Mouse (Mus musculus): ENCODE data around the gene Adamtsl1. TPM values are rescaled to one million over a fixed set of nuclear protein-coding genes. Genes with fewer than 3 reads are reported as not detected.

Gene Adamtsl1
- polyA plus RNA-seq, 1 experiment: 0.48 TPM

DNA sequence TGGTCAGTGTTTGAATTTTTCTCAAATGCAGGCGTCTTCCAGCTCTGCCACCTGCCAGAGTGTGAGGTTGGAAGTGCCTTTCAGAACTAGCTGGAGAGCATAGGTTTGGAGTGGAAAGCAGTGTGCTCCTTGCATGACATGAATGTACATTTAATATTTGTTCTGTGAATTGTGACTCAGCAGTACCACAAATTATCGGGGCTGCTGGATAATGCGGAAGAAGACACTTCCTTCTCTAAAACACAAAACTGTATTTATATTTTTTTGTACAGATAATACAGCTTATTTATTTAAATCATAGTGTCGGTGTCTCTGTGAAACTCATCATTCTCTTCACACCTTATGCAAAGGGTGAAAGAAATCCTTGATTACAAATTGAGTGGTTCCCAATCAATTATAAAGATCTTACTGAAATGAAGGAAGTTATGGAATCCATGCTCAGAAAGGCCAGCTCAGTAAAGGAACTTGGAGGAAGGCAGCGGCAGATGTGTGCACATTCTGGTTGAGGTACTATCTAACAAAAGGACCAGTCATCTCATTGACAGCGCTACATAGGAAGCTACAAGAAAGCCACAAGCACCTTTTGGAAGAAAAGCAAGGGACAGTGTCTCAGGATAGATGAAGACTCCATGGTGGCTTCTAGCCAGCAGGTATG, 914.2 kb downstream of the Adamtsl1 start:
- H3K4me3 ChIP-seq (ENCODE audit: insufficient read depth, poor library complexity, severe bottlenecking): no peak overlapping the region
- H3K79me3 ChIP-seq (ENCODE audit: low read depth): no peaks in the 10 kb centered on the region
- no peaks in the 10 kb centered on the region for H3K27me3 ChIP-seq (ENCODE audit: control insufficient read depth, insufficient read depth, insufficient read length)
- no peak for TF ChIP-seq CTCF (IDR thresholded peaks at IDR 0.05; ENCODE audit: control insufficient read depth, insufficient read depth, insufficient read length)
- TF ChIP-seq USF1 (IDR thresholded peaks at IDR 0.05; ENCODE audit: low read depth): no peak
- no peak for TF ChIP-seq MAX (IDR thresholded peaks at IDR 0.05)
- no peak for TF ChIP-seq MYOG (IDR thresholded peaks at IDR 0.05; ENCODE audit: control insufficient read depth, extremely low read depth, insufficient read length)
- TF ChIP-seq MYOD1 (IDR thresholded peaks at IDR 0.05; ENCODE audit: control insufficient read depth, insufficient read length, low read depth): no peak
- TF ChIP-seq CEBPB (IDR thresholded peaks at IDR 0.05; ENCODE audit: low read depth): no peak
- TF ChIP-seq FOSL1 (IDR thresholded peaks at IDR 0.05; ENCODE audit: insufficient read depth, low read length, poor library complexity, severe bottlenecking): no peak
- H3ac ChIP-seq (ENCODE audit: control insufficient read depth, insufficient read length, low read depth): no peak overlapping the region
- H3K79me2 ChIP-seq (ENCODE audit: control insufficient read depth, insufficient read depth): no peaks in the 10 kb centered on the region
- no peaks in the 10 kb centered on the region for H3K36me3 ChIP-seq (ENCODE audit: control insufficient read depth, insufficient read depth)

DNA sequence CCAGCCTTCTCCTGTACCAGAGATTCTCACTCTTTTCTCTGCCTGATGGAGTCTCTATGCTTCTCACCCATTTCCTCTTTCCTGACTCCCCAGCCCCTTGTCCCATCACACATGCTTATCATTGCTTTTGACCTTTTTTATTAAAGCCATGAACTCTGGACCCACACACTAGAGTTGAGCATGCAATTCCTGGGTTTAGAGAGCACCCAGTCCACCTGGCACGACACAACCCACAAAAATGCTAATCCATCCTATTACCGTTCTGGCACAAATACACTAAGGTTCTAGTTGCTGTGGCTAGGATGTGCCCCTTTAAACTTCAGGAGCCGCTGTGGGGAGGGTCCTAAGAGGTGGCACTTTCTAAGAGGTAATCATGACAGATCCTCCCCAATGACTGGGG, 921.7 kb downstream of the Adamtsl1 start:
- no peaks in the 10 kb centered on the region for H3K79me2 ChIP-seq (ENCODE audit: control insufficient read depth, insufficient read depth)
- H3ac ChIP-seq (ENCODE audit: control insufficient read depth, insufficient read length, low read depth): no peak overlapping the region
- TF ChIP-seq FOSL1 (IDR thresholded peaks at IDR 0.05; ENCODE audit: insufficient read depth, low read length, poor library complexity, severe bottlenecking) (no peak), MYOG (IDR thresholded peaks at IDR 0.05; ENCODE audit: control insufficient read depth, extremely low read depth, insufficient read length) (no peak), CEBPB (IDR thresholded peaks at IDR 0.05; ENCODE audit: low read depth) (no peak), USF1 (IDR thresholded peaks at IDR 0.05; ENCODE audit: low read depth) (no peak), MYOD1 (IDR thresholded peaks at IDR 0.05; ENCODE audit: control insufficient read depth, insufficient read length, low read depth) (no peak), MAX (IDR thresholded peaks at IDR 0.05) (no peak), CTCF (IDR thresholded peaks at IDR 0.05; ENCODE audit: control insufficient read depth, insufficient read depth, insufficient read length) (no peak)
- no peaks in the 10 kb centered on the region for H3K27me3 ChIP-seq (ENCODE audit: control insufficient read depth, insufficient read depth, insufficient read length)
- no peaks in the 10 kb centered on the region for H3K36me3 ChIP-seq (ENCODE audit: control insufficient read depth, insufficient read depth)
- no peaks in the 10 kb centered on the region for H3K79me3 ChIP-seq (ENCODE audit: low read depth)
- H3K4me3 ChIP-seq (ENCODE audit: insufficient read depth, poor library complexity, severe bottlenecking): no peak overlapping the region

DNA sequence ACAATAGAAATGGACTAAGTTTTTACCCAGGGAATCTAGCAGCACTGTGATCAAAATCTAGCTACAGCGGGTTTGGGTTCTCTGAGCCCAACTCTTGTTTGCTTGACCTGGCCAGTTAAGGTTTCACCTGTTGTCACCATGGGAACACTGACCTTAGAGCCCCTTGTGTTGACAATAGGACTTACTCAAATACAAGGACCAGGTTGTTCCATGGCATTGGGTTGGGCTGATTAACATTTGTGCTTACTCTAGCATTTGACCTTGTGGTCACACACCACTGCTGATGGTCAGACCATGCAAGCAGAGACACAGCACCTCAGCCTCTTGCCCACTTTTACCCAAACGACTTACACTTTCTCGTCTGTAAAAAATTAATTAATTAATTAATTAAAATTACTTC, 922.4 kb downstream of the Adamtsl1 start:
- H3K36me3 ChIP-seq (ENCODE audit: control insufficient read depth, insufficient read depth): no peaks in the 10 kb centered on the region
- no peaks in the 10 kb centered on the region for H3K79me2 ChIP-seq (ENCODE audit: control insufficient read depth, insufficient read depth)
- H3K27me3 ChIP-seq (ENCODE audit: control insufficient read depth, insufficient read depth, insufficient read length): no peaks in the 10 kb centered on the region
- H3K4me3 ChIP-seq (ENCODE audit: insufficient read depth, poor library complexity, severe bottlenecking): no peak overlapping the region
- no peak overlapping the region for H3ac ChIP-seq (ENCODE audit: control insufficient read depth, insufficient read length, low read depth)
- no peaks in the 10 kb centered on the region for H3K79me3 ChIP-seq (ENCODE audit: low read depth)
- TF ChIP-seq MAX (IDR thresholded peaks at IDR 0.05) (no peak), MYOG (IDR thresholded peaks at IDR 0.05; ENCODE audit: control insufficient read depth, extremely low read depth, insufficient read length) (no peak), CTCF (IDR thresholded peaks at IDR 0.05; ENCODE audit: control insufficient read depth, insufficient read depth, insufficient read length) (no peak), CEBPB (IDR thresholded peaks at IDR 0.05; ENCODE audit: low read depth) (no peak), MYOD1 (IDR thresholded peaks at IDR 0.05; ENCODE audit: control insufficient read depth, insufficient read length, low read depth) (no peak)

GRCm38 (mm10) chr4:86450468-86450867, 936.5 kb downstream of the Adamtsl1 start:
- no peaks in the 10 kb centered on the region for H3K36me3 ChIP-seq (ENCODE audit: control insufficient read depth, insufficient read depth)
- no peak overlapping the region for H3K4me3 ChIP-seq (ENCODE audit: insufficient read depth, poor library complexity, severe bottlenecking)
- H3K79me2 ChIP-seq (ENCODE audit: control insufficient read depth, insufficient read depth): no peaks in the 10 kb centered on the region
- no peaks in the 10 kb centered on the region for H3K27me3 ChIP-seq (ENCODE audit: control insufficient read depth, insufficient read depth, insufficient read length)
- no peak overlapping the region for H3ac ChIP-seq (ENCODE audit: control insufficient read depth, insufficient read length, low read depth)
- no peak for TF ChIP-seq MAX (IDR thresholded peaks at IDR 0.05)
- no peak for TF ChIP-seq CTCF (IDR thresholded peaks at IDR 0.05; ENCODE audit: control insufficient read depth, insufficient read depth, insufficient read length)
- TF ChIP-seq CEBPB (IDR thresholded peaks at IDR 0.05; ENCODE audit: low read depth): no peak
- no peak for TF ChIP-seq MYOG (IDR thresholded peaks at IDR 0.05; ENCODE audit: control insufficient read depth, extremely low read depth, insufficient read length)
- TF ChIP-seq USF1 (IDR thresholded peaks at IDR 0.05; ENCODE audit: low read depth): no peak
- no peak for TF ChIP-seq FOSL1 (IDR thresholded peaks at IDR 0.05; ENCODE audit: insufficient read depth, low read length, poor library complexity, severe bottlenecking)
- TF ChIP-seq MYOD1 (IDR thresholded peaks at IDR 0.05; ENCODE audit: control insufficient read depth, insufficient read length, low read depth): no peak
- H3K79me3 ChIP-seq (ENCODE audit: low read depth): no peaks in the 10 kb centered on the region

DNA sequence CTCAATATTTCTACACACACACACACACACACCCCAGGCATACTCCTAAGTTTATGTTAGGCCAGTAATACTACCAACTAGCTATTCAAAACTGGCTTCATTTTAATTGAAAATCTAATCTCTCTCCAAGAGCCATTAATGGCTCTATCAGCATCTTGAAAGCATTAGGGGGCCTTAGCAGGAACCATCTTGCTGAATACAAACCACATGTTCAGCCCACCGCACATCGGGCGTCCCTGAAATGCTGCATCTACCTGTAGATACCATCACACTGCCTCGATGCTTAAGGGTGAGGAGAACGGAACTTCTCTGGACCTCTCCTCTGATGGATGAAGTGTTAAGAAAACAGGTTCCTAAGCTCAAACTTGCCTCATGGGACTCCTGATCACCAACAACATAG, 950.8 kb downstream of the Adamtsl1 start:
- no peak overlapping the region for H3ac ChIP-seq (ENCODE audit: control insufficient read depth, insufficient read length, low read depth)
- H3K4me3 ChIP-seq (ENCODE audit: insufficient read depth, poor library complexity, severe bottlenecking): no peak overlapping the region
- no peaks in the 10 kb centered on the region for H3K79me3 ChIP-seq (ENCODE audit: low read depth)
- TF ChIP-seq MAX (IDR thresholded peaks at IDR 0.05) (no peak), CTCF (IDR thresholded peaks at IDR 0.05; ENCODE audit: control insufficient read depth, insufficient read depth, insufficient read length) (no peak), USF1 (IDR thresholded peaks at IDR 0.05; ENCODE audit: low read depth) (no peak), MYOG (IDR thresholded peaks at IDR 0.05; ENCODE audit: control insufficient read depth, extremely low read depth, insufficient read length) (no peak), FOSL1 (IDR thresholded peaks at IDR 0.05; ENCODE audit: insufficient read depth, low read length, poor library complexity, severe bottlenecking) (no peak), MYOD1 (IDR thresholded peaks at IDR 0.05; ENCODE audit: control insufficient read depth, insufficient read length, low read depth) (no peak), CEBPB (IDR thresholded peaks at IDR 0.05; ENCODE audit: low read depth) (no peak)
- no peaks in the 10 kb centered on the region for H3K79me2 ChIP-seq (ENCODE audit: control insufficient read depth, insufficient read depth)
- H3K27me3 ChIP-seq (ENCODE audit: control insufficient read depth, insufficient read depth, insufficient read length): no peaks in the 10 kb centered on the region
- H3K36me3 ChIP-seq (ENCODE audit: control insufficient read depth, insufficient read depth): no peaks in the 10 kb centered on the region
